Mouse (Mus musculus) small intestine, adult 2 months (tissue): ENCODE data around the gene Stra6.

ENCODE experiments used
- CTCF ChIP-seq: fragments of 200-500 bp; IDR thresholded peaks from 2 replicates; pipeline ENCODE4 v1.5.1; 2012; ENCODE audit warnings: low read depth, mild to moderate bottlenecking, control low read depth, inconsistent platforms, low read length, moderate library complexity, mixed read lengths; ENCODE audit not compliant: insufficient replicate concordance, insufficient read length; ENCODE audit errors: extremely low read depth
- POLR2A ChIP-seq: fragments of 200-500 bp; IDR thresholded peaks from 2 replicates; pipeline ENCODE4 v1.6.1; 2012; ENCODE audit warnings: low read depth, mild to moderate bottlenecking, control low read depth, inconsistent platforms, low read length, moderate library complexity

DNA sequence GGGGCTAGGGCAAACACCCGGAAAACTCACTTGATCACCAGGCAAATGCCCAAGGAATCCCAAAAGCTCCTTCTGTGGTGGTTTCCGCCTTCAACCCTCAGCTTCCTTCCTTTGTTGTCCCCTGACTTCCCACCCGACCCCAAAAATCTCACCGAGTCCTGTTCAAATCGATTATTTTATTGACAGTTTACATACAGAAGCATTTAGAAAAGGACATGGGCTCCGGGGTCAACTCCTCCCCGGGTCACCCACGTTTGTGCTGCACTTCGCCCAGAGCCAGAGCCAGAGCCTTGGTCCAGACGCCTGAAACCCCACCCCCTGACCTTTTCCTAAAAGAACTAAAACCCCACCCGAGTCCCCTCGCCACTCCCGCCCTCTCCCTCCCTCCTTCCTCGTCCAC, 132.6 kb downstream of the Stra6 start:
- TF ChIP-seq CTCF: no peak
- TF ChIP-seq POLR2A: no peak
